Mouse (Mus musculus) MEL (cell line): ENCODE data around the gene Mrrf. TPM values are rescaled to one million over a fixed set of nuclear protein-coding genes. Genes with fewer than 3 reads are reported as not detected.

Source experiments
- DNase-seq: peaks from one replicate; pipeline ENCODE4 v3.0.0; 2011; ENCODE audit warnings: low read depth, low spot score
- H3K27ac ChIP-seq: 2 replicates; pipeline ENCODE4 v1.5.1; 2012; ENCODE audit warnings: low read depth, mild to moderate bottlenecking, control low read depth, low read length, moderate library complexity; ENCODE audit not compliant: control insufficient read depth
- H3K27me3 ChIP-seq, 2 experiments: fragments of 150-350 bp in 1 of 2; sonication (generic) in 1 of 2; 2 replicates each; pipeline ENCODE4 v1.6.1; 2012; ENCODE audit warnings: low read length in 2 of 2, mild to moderate bottlenecking in 2 of 2, improper control_type of control experiment in 1 of 2, moderate library complexity in 1 of 2; ENCODE audit not compliant: insufficient read depth in 2 of 2, control insufficient read depth in 1 of 2
- H3K36me3 ChIP-seq, 2 experiments: 2 replicates each; pipeline ENCODE4 v1.6.1; 2012 to 2014; ENCODE audit warnings: low read length in 2 of 2, improper control_type of control experiment in 1 of 2, inconsistent platforms in 1 of 2, mild to moderate bottlenecking in 1 of 2; ENCODE audit not compliant: insufficient read depth in 2 of 2, control insufficient read depth in 1 of 2
- H3K4me1 ChIP-seq, 2 experiments: fragments of 150-350 bp in 1 of 2; sonication (generic) in 1 of 2; 2 replicates each; pipeline ENCODE4 v1.6.1; 2012; ENCODE audit warnings: low read length in 2 of 2, improper control_type of control experiment in 1 of 2, mild to moderate bottlenecking in 1 of 2; ENCODE audit not compliant: insufficient read depth in 2 of 2, control insufficient read depth in 1 of 2
- H3K4me3 ChIP-seq, 2 experiments: fragments of 150-350 bp in 1 of 2; sonication (generic) in 1 of 2; 2 replicates each; pipeline ENCODE4 v1.5.1; 2012; ENCODE audit warnings: low read depth in 2 of 2, low read length in 2 of 2, mild to moderate bottlenecking in 2 of 2, moderate library complexity in 2 of 2, control low read depth in 1 of 2, improper control_type of control experiment in 1 of 2; ENCODE audit not compliant: control insufficient read depth in 1 of 2, insufficient read depth in 1 of 2
- H3K79me2 ChIP-seq: 2 replicates; pipeline ENCODE4 v1.6.1; 2012; ENCODE audit warnings: mild to moderate bottlenecking, low read length, moderate library complexity; ENCODE audit not compliant: control insufficient read depth, poor library complexity, insufficient read depth
- H3K9ac ChIP-seq: 2 replicates; pipeline ENCODE4 v1.6.1; 2012; ENCODE audit warnings: low read depth, mild to moderate bottlenecking, control low read depth, low read length, moderate library complexity; ENCODE audit not compliant: control insufficient read depth, poor library complexity, severe bottlenecking
- H3K9me3 ChIP-seq: fragments of 150-350 bp; sonication (generic); replicated peaks from 2 replicates; pipeline ENCODE4 v1.6.1; 2012; ENCODE audit warnings: mild to moderate bottlenecking, low read length, improper control_type of control experiment, moderate library complexity; ENCODE audit not compliant: insufficient read depth
- BHLHE40 ChIP-seq: IDR thresholded peaks from 2 replicates; pipeline ENCODE4 v1.6.1; 2012; ENCODE audit warnings: low read depth, mild to moderate bottlenecking, inconsistent platforms, low read length, improper control_type of control experiment, borderline replicate concordance
- CHD1 ChIP-seq: IDR thresholded peaks from 2 replicates; pipeline ENCODE4 v1.6.1; 2012; ENCODE audit warnings: low read depth, mild to moderate bottlenecking, inconsistent platforms, low read length, improper control_type of control experiment
- CHD2 ChIP-seq: IDR thresholded peaks from 2 replicates; pipeline ENCODE4 v1.6.1; 2011; ENCODE audit warnings: low read length, improper control_type of control experiment
- CTCF ChIP-seq, 3 experiments: IDR thresholded peaks in 2 of 3; conservative IDR thresholded peaks in 1 of 3; 2 replicates each; pipeline ENCODE4 v1.5.1; 2011 to 2012; ENCODE audit warnings: low read length in 3 of 3, low read depth in 2 of 3, mild to moderate bottlenecking in 2 of 3, improper control_type of control experiment in 1 of 3, inconsistent platforms in 1 of 3, mixed read lengths in 1 of 3, moderate library complexity in 1 of 3; ENCODE audit not compliant: control insufficient read depth in 1 of 3, insufficient read depth in 1 of 3, poor library complexity in 1 of 3, severe bottlenecking in 1 of 3
- E2F4 ChIP-seq: IDR thresholded peaks from 2 replicates; pipeline ENCODE4 v1.6.1; 2011; ENCODE audit warnings: low read depth, low read length, improper control_type of control experiment, borderline replicate concordance
- ELF1 ChIP-seq: IDR thresholded peaks from 2 replicates; pipeline ENCODE4 v1.6.1; 2014; ENCODE audit warnings: low read depth, mild to moderate bottlenecking, inconsistent platforms, low read length, improper control_type of control experiment, moderate library complexity
- EP300 ChIP-seq, 2 experiments: IDR thresholded peaks; 2 replicates each; pipeline ENCODE4 v1.6.1; 2011; ENCODE audit warnings: improper control_type of control experiment in 2 of 2, low read length in 2 of 2, low read depth in 1 of 2, mild to moderate bottlenecking in 1 of 2
- ETS1 ChIP-seq: IDR thresholded peaks from 2 replicates; pipeline ENCODE4 v1.6.1; 2012; ENCODE audit warnings: low read depth, mild to moderate bottlenecking, inconsistent platforms, low read length, improper control_type of control experiment, moderate library complexity
- GABPA ChIP-seq: IDR thresholded peaks from 2 replicates; pipeline ENCODE4 v1.6.1; 2012; ENCODE audit warnings: low read depth, mild to moderate bottlenecking, inconsistent platforms, low read length, improper control_type of control experiment, moderate library complexity
- GATA1 ChIP-seq: IDR thresholded peaks from 2 replicates; pipeline ENCODE4 v1.6.1; 2011; ENCODE audit warnings: low read depth, low read length, improper control_type of control experiment
- HCFC1 ChIP-seq: IDR thresholded peaks from 2 replicates; pipeline ENCODE4 v1.6.1; 2012; ENCODE audit warnings: low read depth, mild to moderate bottlenecking, inconsistent platforms, low read length, improper control_type of control experiment, moderate library complexity
- JUND ChIP-seq: IDR thresholded peaks from 2 replicates; pipeline ENCODE4 v1.6.1; 2011; ENCODE audit warnings: low read depth, mild to moderate bottlenecking, improper control_type of control experiment, low read length
- MAFK ChIP-seq: IDR thresholded peaks from 2 replicates; pipeline ENCODE4 v1.6.1; 2011; ENCODE audit warnings: low read depth, mild to moderate bottlenecking, low read length, improper control_type of control experiment, borderline replicate concordance
- MAX ChIP-seq: IDR thresholded peaks from 2 replicates; pipeline ENCODE4 v1.6.1; 2011; ENCODE audit warnings: low read length, improper control_type of control experiment
- MAZ ChIP-seq: IDR thresholded peaks from 2 replicates; pipeline ENCODE4 v1.6.1; 2012; ENCODE audit warnings: low read depth, mild to moderate bottlenecking, inconsistent platforms, low read length, improper control_type of control experiment
- MEF2A ChIP-seq: IDR thresholded peaks from 2 replicates; pipeline ENCODE4 v1.6.1; 2014; ENCODE audit warnings: low read depth, mild to moderate bottlenecking, inconsistent platforms, low read length, improper control_type of control experiment; ENCODE audit not compliant: poor library complexity, insufficient replicate concordance, severe bottlenecking; ENCODE audit errors: extremely low read depth
- MXI1 ChIP-seq: IDR thresholded peaks from 2 replicates; pipeline ENCODE4 v1.6.1; 2011; ENCODE audit warnings: mild to moderate bottlenecking, low read depth, low read length, improper control_type of control experiment
- MYB ChIP-seq: IDR thresholded peaks from 2 replicates; pipeline ENCODE4 v1.6.1; 2011; ENCODE audit warnings: mild to moderate bottlenecking, low read depth, low read length, improper control_type of control experiment
- MYC ChIP-seq: IDR thresholded peaks from 2 replicates; pipeline ENCODE4 v1.6.1; 2011; ENCODE audit warnings: low read depth, mild to moderate bottlenecking, low read length, improper control_type of control experiment, moderate library complexity
- NELFE ChIP-seq: IDR thresholded peaks from 2 replicates; pipeline ENCODE4 v1.6.1; 2011; ENCODE audit warnings: low read depth, low read length, improper control_type of control experiment
- POLR2AphosphoS2 ChIP-seq: IDR thresholded peaks from 2 replicates; pipeline ENCODE4 v1.6.1; 2011; ENCODE audit warnings: low read length, improper control_type of control experiment
- POLR2AphosphoS5 ChIP-seq: IDR thresholded peaks from 2 replicates; pipeline ENCODE4 v1.6.1; 2012; ENCODE audit warnings: low read depth, borderline replicate concordance, mild to moderate bottlenecking, inconsistent platforms, low read length, moderate library complexity, mixed read lengths
- RCOR1 ChIP-seq: IDR thresholded peaks from 2 replicates; pipeline ENCODE4 v1.6.1; 2012; ENCODE audit warnings: low read depth, mild to moderate bottlenecking, inconsistent platforms, low read length, improper control_type of control experiment
- SIN3A ChIP-seq: IDR thresholded peaks from 2 replicates; pipeline ENCODE4 v1.6.1; 2012; ENCODE audit warnings: low read length, improper control_type of control experiment, inconsistent platforms
- SMC3 ChIP-seq: IDR thresholded peaks from 2 replicates; pipeline ENCODE4 v1.6.1; 2011; ENCODE audit warnings: low read depth, low read length, improper control_type of control experiment
- TAL1 ChIP-seq: IDR thresholded peaks from 2 replicates; pipeline ENCODE4 v1.6.1; 2012; ENCODE audit warnings: mild to moderate bottlenecking, inconsistent platforms, low read length, moderate library complexity, mixed read lengths
- TBP ChIP-seq: IDR thresholded peaks from 2 replicates; pipeline ENCODE4 v1.8.0; 2011; ENCODE audit warnings: low read depth, low read length, improper control_type of control experiment
- TCF12 ChIP-seq: IDR thresholded peaks from 2 replicates; pipeline ENCODE4 v1.6.1; 2014; ENCODE audit warnings: low read depth, mild to moderate bottlenecking, inconsistent platforms, low read length, improper control_type of control experiment, moderate library complexity
- UBTF ChIP-seq: IDR thresholded peaks from 2 replicates; pipeline ENCODE4 v1.6.1; 2012; ENCODE audit warnings: low read depth, mild to moderate bottlenecking, inconsistent platforms, low read length, improper control_type of control experiment, moderate library complexity, borderline replicate concordance; ENCODE audit not compliant: insufficient read depth
- USF1 ChIP-seq: IDR thresholded peaks from 2 replicates; pipeline ENCODE4 v1.6.1; 2014; ENCODE audit warnings: low read depth, mild to moderate bottlenecking, inconsistent platforms, low read length, improper control_type of control experiment, moderate library complexity
- USF2 ChIP-seq, 2 experiments: IDR thresholded peaks; 2 replicates each; pipeline ENCODE4 v1.6.1; 2011 to 2012; ENCODE audit warnings: improper control_type of control experiment in 2 of 2, low read length in 2 of 2, borderline replicate concordance in 1 of 2, inconsistent platforms in 1 of 2, low read depth in 1 of 2, mild to moderate bottlenecking in 1 of 2; ENCODE audit not compliant: insufficient read depth in 1 of 2
- ZC3H11A ChIP-seq: IDR thresholded peaks from 2 replicates; pipeline ENCODE4 v1.6.1; 2012; ENCODE audit warnings: low read depth, mild to moderate bottlenecking, inconsistent platforms, low read length, improper control_type of control experiment
- ZKSCAN1 ChIP-seq: IDR thresholded peaks from 2 replicates; pipeline ENCODE4 v1.6.1; 2012; ENCODE audit warnings: low read depth, mild to moderate bottlenecking, inconsistent platforms, low read length, improper control_type of control experiment, moderate library complexity
- ZMIZ1 ChIP-seq: IDR thresholded peaks from 2 replicates; pipeline ENCODE4 v1.6.1; 2012; ENCODE audit warnings: low read depth, mild to moderate bottlenecking, inconsistent platforms, low read length, improper control_type of control experiment, moderate library complexity
- ZNF384 ChIP-seq: IDR thresholded peaks from 2 replicates; pipeline ENCODE4 v1.6.1; 2012; ENCODE audit warnings: low read depth, mild to moderate bottlenecking, inconsistent platforms, low read length, improper control_type of control experiment
- polyA plus RNA-seq, 2 experiments: library from polyadenylated mRNA; stranded (reverse) in 1 of 2; unstranded in 1 of 2; fragments of >175 nt in 1 of 2; fragments of >200 nt in 1 of 2; gene quantifications; 2 replicates each; pipeline versions ENCODE4 v1.2.1 to v1.2.4; 2012; ENCODE audit warnings: low replicate concordance in 2 of 2, low read depth in 1 of 2; ENCODE audit not compliant: insufficient read length in 2 of 2, insufficient read depth in 1 of 2, missing spikeins in 1 of 2
- total RNA-seq: library from RNA; depleted of rRNA; stranded (reverse); fragments of 300-350 nt; gene quantifications from 2 replicates; pipeline ENCODE4 v1.2.3, GENCODE M21; 2012

Mrrf gene
- total and polyA plus RNA-seq, 3 experiments = 28.0 to 31.2 TPM; not detected in 1

- Histone ChIP-seq H3K27me3 (peaks cover 0 to under 1% of the 10 kb centered on the region in 2 experiments; a peak in 1 of 4 replicates), H3K9me3 (no peaks in the 10 kb centered on the region), H3K79me2 (no peaks in the 10 kb centered on the region), H3K36me3 (peaks cover 0 to 12% of the 10 kb centered on the region in 2 experiments; a peak in 2 of 4 replicates), H3K27ac (no peak overlapping the region), H3K9ac (peak overlapping the region; percentile 49), H3K4me3 (peak overlapping the region; percentile 61 to 78), H3K4me1 (peaks cover 12 to 25% of the 10 kb centered on the region in 2 experiments)
- peak; percentile 96 for DNase-seq
- TF ChIP-seq E2F4 = no peak
- TF ChIP-seq ELF1 = no peak
- TF ChIP-seq POLR2AphosphoS2 = 0 out of 2 replicates have a peak, but pooled peaks have one; percentile 28
- 0 out of 2 replicates have a peak, but pooled peaks have one; percentile 63 for TF ChIP-seq ZMIZ1
- no peak for TF ChIP-seq UBTF
- TF ChIP-seq MAZ = no peak
- TF ChIP-seq BHLHE40 = no peak
- TF ChIP-seq POLR2AphosphoS5 = no peak
- TF ChIP-seq SIN3A = peak; percentile 63; the same call in 1 of the 2 replicates
- TF ChIP-seq TAL1 = no peak
- TF ChIP-seq ZC3H11A = no peak
- no peak for TF ChIP-seq ETS1
- peak; percentile 55; the same call in 1 of the 2 replicates for TF ChIP-seq HCFC1
- TF ChIP-seq CHD1 = no peak
- TF ChIP-seq GATA1 = no peak
- TF ChIP-seq SMC3 = no peak
- TF ChIP-seq GABPA = no peak
- TF ChIP-seq EP300 (IDR thresholded peaks at IDR 0.05; ENCODE audit: low read depth in 1 of 2, low read length in 2 of 2) = no peak
- no peak for TF ChIP-seq USF1
- no peak for TF ChIP-seq CHD2
- TF ChIP-seq CTCF (IDR thresholded peaks at IDR 0.05 in 2 of 3, conservative IDR thresholded peaks at IDR 0.05 in 1 of 3; ENCODE audit: control insufficient read depth in 1 of 3, insufficient read depth in 1 of 3, low read depth in 2 of 3, low read length in 3 of 3, poor library complexity in 1 of 3, severe bottlenecking in 1 of 3) = no peak
- TF ChIP-seq MYC = peak; percentile 53; the same call in 1 of the 2 replicates
- peak; percentile 13; the same call in 1 of the 2 replicates for TF ChIP-seq TCF12
- TF ChIP-seq MXI1 = peak; percentile 67
- TF ChIP-seq ZKSCAN1 = no peak
- peak; percentile 64 for TF ChIP-seq NELFE
- TF ChIP-seq MYB = no peak
- 0 out of 2 replicates have a peak, but pooled peaks have one; percentile 32 for TF ChIP-seq TBP
- TF ChIP-seq RCOR1 = no peak
- no peak for TF ChIP-seq JUND
- TF ChIP-seq MAFK = no peak
- no peak for TF ChIP-seq ZNF384
- TF ChIP-seq MAX = peak; percentile 64; the same call in 1 of the 2 replicates
- TF ChIP-seq MEF2A = no peak
- TF ChIP-seq USF2 (IDR thresholded peaks at IDR 0.05; ENCODE audit: borderline replicate concordance in 1 of 2, insufficient read depth in 1 of 2, low read depth in 1 of 2, low read length in 2 of 2) = no peak
Measured at GRCm38 (mm10) chr2:36090853-36091741, 45.1 kb upstream of the Mrrf start.
